Mouse (Mus musculus) liver (tissue): ENCODE measurements around the gene Gm20538.
A peak's percentile ranks its signal among the peaks of the same experiment; 100 is the strongest.

Source experiments
- DNase-seq: peaks from one replicate; pipeline ENCODE4 v3.0.0-alpha.2; 2020; ENCODE audit warnings: mixed read lengths

Gene Gm20538

GRCm38 (mm10) chr19:44552731-44553130 lies at the start of gene Gm20538:
Gene Gm20538 (minus strand): TSS chr19:44552831.
- no peak for DNase-seq

- DNase-seq = no peak
These were observed 41.5 kb upstream of the Gm20538 start for GRCm38 (mm10) chr19:44594180-44594579.

GRCm38 (mm10) chr19:44591638-44592037 lies 39.0 kb upstream of the Gm20538 start:
- no peak for DNase-seq

- DNase-seq = no peak
These were observed 38.4 kb upstream of the Gm20538 start for GRCm38 (mm10) chr19:44590992-44591391.

GRCm38 (mm10) chr19:44589591-44590223 lies 37.1 kb upstream of the Gm20538 start:
- DNase-seq = no peak

- no peak for DNase-seq
These were observed 35.4 kb upstream of the Gm20538 start for GRCm38 (mm10) chr19:44588036-44588435.

- DNase-seq = peak; percentile 85
These were observed 30.1 kb upstream of the Gm20538 start for GRCm38 (mm10) chr19:44582638-44583309.

GRCm38 (mm10) chr19:44582103-44582502 lies 29.5 kb upstream of the Gm20538 start:
- no peak for DNase-seq

GRCm38 (mm10) chr19:44578038-44578437 lies 25.4 kb upstream of the Gm20538 start:
- DNase-seq = no peak

GRCm38 (mm10) chr19:44576275-44576674 lies 23.6 kb upstream of the Gm20538 start:
- DNase-seq = no peak

- no peak for DNase-seq
These were observed 15.1 kb upstream of the Gm20538 start for GRCm38 (mm10) chr19:44567763-44568162.

GRCm38 (mm10) chr19:44564006-44564405 lies 11.4 kb upstream of the Gm20538 start:
- DNase-seq = no peak

GRCm38 (mm10) chr19:44562652-44563206 lies 10.1 kb upstream of the Gm20538 start, which contains the start of gene Hif1an:
Gene Hif1an (plus strand): TSS chr19:44562850.
- DNase-seq = peak; percentile 92

- DNase-seq = peak; percentile 95
These were observed 2.4 kb upstream of the Gm20538 start, which contains the start of gene Ndufb8 for GRCm38 (mm10) chr19:44554861-44555590. Gene Ndufb8 (minus strand): TSS chr19:44555440.

GRCm38 (mm10) chr19:44554490-44554860 lies 1.8 kb upstream of the Gm20538 start:
- DNase-seq = no peak

GRCm38 (mm10) chr19:44553286-44553685 lies 655 bp upstream of the Gm20538 start:
- DNase-seq = no peak

GRCm38 (mm10) chr19:44545321-44546041 lies 7.2 kb downstream of the Gm20538 start, which contains the start of gene Sec31b:
Gene Sec31b (minus strand): TSS chr19:44545864.
- peak; percentile 53 for DNase-seq

GRCm38 (mm10) chr19:44544775-44545174 lies 7.9 kb downstream of the Gm20538 start:
- DNase-seq = peak; percentile 82

- no peak for DNase-seq
These were observed 8.3 kb downstream of the Gm20538 start for GRCm38 (mm10) chr19:44544372-44544771.

GRCm38 (mm10) chr19:44542694-44543178 lies 9.9 kb downstream of the Gm20538 start:
- no peak for DNase-seq

GRCm38 (mm10) chr19:44537416-44537815 lies 15.2 kb downstream of the Gm20538 start:
- no peak for DNase-seq

- no peak for DNase-seq
These were observed 17.3 kb downstream of the Gm20538 start for GRCm38 (mm10) chr19:44535376-44535775.
